Mouse (Mus musculus) ZHBTc4 (cell line): ENCODE results near the gene Pnkp.
A peak's percentile ranks its signal among the peaks of the same experiment; 100 is the strongest.

Source experiments
- DNase-seq: peaks from one replicate; pipeline ENCODE4 v3.0.0-alpha.2; 2011; ENCODE audit warnings: low read depth, low spot score

Gene Pnkp

DNA sequence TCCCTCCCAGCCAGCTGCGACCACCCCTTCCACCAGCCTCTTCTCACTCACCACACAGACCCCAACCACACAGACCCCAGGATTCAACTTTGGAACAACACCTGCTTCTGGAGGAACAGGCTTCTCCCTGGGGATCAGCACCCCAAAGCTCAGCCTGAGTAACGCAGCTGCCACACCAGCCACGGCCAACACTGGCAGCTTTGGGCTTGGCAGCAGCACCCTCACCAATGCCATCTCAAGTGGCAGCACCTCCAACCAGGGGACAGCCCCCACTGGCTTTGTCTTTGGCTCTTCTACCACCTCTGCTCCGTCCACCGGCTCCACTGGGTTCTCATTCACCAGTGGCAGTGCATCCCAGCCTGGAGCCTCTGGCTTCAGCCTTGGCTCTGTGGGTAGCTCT lies 28.2 kb upstream of the Pnkp start:
- DNase-seq = no peak

DNA sequence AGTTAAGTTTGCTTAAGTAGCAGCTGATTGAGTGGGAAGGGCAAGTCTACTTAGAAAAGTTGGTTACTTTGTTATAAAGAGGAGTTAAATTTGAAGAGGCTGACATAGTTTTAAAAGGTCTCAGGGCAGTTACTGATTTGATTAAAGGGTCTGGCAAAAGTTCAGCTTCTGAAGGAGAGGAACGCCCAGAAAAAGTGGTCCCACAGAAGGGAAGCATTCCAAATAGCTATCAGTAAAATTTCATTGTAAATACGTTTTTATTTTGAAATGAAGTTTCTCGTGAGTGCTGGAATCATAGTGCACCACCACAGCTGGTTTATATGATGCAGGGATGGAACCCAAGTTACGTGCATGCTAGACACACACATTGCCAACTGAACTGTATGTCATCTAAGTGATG lies 24.2 kb upstream of the Pnkp start:
- DNase-seq = no peak

DNA sequence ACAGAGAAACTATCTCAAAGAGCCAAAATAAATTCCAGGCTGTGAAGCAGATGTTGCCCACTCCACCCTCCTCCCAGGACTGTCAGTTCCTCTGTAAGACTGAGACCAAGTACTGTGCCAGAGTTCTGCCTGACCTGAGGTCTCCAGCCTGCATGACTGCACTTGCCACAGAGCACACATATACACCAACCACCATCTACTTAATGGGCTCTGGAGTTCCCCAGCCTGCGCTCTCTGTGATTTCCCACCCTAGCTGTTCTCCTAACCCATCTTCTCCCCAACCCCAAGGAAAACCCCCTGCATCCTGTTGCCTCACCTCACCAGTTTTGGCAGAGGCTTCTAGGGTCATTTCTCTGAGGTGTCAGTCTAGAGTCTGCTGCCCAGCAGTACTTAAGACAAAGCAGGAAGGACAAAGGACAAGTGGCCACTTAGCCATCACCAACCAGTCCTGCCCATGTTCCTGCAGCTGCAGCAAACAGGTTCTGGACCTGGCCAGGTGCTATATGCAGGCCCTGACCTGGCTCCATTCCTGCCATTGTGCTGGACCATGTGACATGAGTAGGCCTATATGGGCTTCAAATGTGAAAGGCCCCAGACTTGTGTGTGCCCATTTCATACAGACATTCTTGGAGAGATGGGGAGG lies 21.4 kb upstream of the Pnkp start:
- DNase-seq = no peak

DNA sequence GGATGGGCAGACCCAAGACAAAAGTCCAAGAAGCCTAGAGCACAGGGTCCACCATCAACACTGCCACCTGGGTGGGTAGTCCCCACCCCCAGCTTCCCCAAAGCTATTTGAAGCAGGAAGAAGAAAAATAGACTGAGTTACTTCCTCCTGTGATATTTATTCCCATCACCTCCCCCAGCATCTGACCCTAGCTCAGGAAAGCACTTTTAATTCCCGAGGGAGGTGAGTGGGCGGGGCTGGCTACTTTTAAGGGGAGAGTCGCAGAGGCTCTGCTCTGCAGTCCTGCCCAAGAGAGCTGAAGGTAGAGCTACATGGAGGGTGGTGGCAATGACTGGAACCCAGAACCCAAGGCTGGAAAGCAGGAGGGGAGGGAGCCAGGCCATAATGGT lies 20.9 kb upstream of the Pnkp start:
- DNase-seq = no peak

DNA sequence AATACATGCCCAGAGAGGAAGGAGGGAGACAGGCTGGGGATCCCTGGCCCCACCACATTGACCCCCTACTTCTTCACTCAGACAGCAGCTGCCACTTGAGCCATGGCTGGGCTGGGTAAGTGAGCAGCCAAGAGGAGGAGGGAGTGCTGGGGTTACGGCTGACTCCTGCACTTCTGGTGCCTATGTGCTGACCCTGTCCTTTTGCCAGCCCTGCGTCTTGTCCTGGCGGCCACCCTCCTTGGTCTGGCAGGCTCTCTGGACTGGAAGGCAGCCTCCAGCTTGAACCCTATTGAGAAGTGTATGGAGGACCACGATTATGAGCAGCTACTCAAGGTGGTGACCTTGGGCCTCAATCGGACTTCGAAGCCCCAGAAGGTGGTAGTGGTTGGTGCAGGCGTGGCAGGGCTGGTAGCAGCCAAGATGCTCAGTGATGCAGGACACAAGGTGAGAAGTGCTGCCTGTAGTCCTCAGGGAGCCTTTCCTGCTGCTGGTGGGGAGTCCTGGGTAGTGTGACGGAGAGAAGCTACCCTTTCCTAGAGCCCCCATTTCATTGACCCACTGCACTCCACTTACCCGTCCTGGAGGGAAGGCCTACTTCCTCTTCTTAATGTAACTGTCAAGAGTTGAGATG lies 20.4 kb upstream of the Pnkp start:
- DNase-seq = no peak

DNA sequence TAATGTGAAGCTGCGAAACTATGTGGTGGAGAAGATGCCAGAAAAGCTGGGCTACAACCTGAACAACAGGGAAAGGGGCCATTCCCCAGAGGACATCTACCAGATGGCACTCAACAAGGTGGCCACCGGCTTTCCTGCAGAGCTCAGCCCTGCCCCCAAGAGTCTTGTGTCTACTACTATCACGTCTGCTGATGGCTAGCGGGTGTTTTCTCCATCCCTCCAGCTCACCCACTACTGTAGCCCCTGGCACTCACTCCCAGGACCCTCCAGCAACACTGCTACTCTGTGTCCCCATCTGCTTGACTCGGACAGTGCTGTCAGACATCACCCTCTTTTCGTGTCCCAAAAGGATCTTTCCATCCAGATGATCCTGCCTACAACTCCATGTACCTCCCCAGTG lies 18.9 kb upstream of the Pnkp start:
- no peak for DNase-seq

DNA sequence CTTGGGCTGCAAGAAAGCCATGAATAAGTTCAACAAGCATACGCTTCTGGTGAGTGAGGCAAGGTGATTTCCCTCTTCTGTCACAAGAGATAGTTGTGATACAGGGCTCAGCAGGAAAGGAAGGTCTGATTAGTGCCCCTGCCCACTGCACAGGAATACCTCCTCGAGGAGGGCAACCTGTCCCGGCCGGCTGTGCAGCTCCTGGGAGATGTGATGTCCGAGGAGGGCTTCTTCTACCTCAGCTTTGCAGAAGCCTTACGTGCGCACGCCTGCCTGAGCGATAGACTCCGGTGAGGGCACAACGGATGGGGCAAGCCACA lies 17.8 kb upstream of the Pnkp start:
- no peak for DNase-seq

DNA sequence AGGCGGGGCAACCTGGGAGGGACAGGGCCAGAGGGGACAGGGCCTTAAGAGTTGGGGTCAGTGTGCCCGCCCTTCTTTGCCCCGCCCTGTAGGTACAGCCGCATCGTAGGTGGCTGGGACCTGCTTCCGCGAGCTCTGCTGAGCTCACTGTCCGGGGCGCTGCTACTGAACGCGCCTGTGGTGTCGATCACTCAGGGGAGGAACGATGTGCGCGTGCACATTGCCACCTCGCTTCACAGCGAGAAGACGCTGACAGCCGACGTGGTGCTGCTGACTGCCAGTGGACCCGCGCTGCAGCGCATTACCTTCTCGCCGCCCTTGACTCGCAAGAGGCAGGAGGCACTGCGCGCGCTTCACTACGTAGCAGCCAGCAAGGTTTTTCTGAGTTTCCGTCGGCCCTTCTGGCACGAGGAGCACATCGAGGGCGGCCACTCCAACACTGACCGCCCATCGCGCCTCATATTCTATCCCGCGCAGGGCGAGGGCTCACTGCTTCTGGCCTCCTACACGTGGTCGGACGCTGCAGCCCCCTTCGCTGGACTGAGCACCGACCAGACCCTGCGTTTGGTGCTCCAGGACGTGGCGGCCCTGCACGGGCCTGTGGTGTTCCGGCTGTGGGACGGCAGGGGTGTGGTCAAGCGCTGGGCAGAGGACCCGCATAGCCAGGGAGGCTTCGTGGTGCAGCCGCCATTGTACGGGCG lies 17.3 kb upstream of the Pnkp start:
- peak; percentile 69 for DNase-seq

DNA sequence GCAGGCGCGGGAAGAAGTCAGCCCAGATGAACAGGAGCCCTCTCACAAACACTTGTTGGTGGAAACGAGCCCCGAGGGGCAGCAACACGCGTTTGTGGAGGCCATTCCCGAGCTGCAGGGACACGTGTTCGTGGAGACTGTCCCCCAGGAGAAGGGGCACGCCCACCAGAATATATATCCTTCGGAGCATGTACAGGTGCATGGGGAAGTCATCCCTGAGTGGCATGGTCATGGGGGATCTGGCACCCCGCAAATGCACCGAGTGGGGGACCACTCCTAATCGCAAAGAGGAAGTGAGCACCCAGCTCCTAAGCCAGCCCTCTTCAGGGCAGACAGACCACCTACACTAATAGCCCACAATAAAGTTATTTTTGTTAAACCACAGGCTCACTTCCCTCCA lies 16.5 kb upstream of the Pnkp start:
- no peak for DNase-seq

DNA sequence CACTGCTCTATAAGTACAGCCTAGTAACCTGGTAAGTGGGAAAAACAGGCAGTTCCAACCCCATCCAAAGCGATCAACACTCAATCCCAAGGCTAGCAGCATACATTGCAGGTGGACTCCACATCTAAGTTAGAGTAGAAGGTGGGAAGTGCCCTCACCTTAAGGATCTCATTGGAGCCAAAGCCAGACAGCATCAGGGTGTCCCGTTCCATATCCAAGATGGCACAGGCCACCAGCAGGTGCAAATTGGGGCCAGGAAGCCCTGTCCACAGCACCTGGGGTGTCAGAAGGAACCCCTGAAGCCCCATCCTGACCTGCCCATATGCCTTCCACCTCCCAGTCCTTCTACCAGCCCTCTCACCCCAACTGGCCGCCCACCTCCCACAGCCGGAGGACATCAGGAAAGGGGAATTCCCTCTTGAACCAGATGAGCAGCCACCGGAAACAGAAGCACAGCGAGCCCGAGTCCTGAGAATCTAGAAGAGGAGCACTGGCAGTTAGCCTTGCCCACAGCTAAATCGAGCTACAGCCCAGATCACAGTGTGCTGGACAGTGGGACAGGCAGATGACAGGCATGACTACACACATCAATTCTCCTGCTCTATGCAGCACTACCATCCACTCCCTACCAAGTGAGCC lies 15.0 kb upstream of the Pnkp start:
- DNase-seq = no peak

DNA sequence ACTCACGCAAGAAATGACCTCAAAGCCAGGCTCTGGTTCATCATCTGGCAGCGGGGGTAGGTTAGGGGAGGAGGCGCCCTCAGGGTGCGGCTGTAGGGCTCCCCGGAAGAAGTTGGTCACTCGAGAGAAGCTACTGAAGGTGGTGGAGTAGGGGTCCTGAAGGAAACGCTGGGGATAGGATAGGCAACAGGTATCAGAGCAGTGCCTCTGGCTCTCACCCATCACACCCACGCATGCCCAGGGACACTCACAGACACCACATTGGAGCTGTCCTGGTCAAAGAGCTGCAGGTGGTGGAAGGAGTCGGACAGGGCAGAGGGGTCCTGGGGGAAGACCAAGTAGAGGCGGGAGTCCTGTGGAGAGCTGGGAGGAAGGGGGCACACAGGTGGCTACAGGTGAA lies 11.9 kb upstream of the Pnkp start:
- DNase-seq = no peak

DNA sequence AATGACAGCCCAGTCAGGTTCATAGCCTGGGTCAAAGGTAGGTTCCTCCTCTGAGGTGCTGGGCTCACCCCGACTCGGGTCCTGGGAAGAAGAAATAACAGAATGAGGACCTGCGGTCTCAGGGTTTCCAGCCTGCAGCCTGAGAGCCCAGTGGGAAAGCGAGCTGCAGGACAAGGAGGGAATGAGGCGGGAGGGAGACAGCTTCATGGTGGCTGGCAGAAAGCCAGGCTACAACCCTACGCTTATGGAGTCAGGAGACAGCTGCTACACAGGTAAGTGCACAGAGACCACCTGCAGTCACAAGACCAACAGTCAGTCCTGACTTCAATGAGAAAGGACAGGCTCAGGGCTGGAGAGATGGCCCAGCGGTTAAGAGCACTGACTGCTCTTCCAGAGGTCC lies 10.1 kb upstream of the Pnkp start:
- no peak for DNase-seq

DNA sequence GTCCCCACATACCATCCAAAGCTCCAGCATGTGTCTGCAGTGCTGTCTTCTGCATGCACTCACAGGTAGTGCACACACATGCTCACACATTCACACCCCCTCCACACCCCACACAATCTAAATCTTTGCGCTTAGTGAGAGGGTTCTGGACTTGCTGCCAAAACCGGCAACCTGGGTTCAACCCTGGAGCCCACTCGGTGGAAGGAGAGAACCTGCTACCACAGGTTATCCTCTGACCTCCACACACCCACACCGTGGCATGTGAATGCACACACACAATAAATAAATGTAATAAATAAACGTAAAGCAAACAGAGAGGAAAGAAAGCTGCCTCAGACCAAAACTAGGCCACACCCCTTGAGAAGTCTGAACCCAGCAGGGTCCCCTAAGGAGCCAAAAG lies 9.2 kb upstream of the Pnkp start:
- no peak for DNase-seq

DNA sequence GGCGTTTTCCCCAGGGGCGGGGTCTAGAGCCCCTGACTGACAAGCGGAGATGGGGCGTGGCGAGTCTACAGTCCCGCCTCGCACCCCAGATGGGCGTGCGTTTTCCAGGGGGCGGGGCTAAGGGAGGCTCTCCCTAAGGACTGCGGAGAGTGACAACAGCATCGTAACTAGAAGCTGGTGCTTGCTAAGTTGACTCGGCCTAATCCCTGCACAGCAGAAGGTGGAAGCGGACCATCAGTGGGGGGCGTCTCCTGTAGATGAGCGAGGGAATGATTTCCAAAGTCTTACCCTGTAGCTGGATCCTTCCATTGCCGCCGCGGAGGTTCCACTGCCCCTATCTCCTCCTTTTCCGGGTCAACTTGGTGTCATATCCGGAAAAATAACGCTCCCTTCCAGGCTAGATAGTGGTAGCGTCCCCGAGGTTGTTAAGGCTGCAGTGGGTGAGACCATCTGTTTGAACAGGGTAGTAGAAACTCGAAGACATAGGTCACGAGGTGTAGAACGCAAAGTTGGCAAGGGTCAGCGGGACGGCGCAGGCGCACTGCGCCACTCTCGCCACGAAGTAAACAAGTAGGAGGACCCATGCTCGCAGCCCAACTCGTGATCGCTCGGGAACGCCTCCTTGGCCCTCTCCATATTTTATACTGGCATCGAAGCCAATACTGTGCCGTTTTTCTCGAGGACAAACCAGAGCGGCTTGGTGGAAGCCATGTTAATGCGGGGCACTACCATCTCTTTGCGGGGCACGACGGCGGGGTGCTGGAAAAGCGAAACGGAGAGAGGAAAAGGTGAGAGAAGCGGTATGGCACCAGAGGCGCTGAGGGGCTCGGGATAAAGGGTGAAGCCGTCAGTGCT lies 8.2 kb upstream of the Pnkp start, which contains the start of the genes Akt1s1 and Tbc1d17:
Akt1s1 (plus strand) TSS at position 431 of the 855 bp plus-strand sequence.
Tbc1d17 (minus strand) TSS at position 519 of the 855 bp plus-strand sequence.
- peak; percentile 100 for DNase-seq

DNA sequence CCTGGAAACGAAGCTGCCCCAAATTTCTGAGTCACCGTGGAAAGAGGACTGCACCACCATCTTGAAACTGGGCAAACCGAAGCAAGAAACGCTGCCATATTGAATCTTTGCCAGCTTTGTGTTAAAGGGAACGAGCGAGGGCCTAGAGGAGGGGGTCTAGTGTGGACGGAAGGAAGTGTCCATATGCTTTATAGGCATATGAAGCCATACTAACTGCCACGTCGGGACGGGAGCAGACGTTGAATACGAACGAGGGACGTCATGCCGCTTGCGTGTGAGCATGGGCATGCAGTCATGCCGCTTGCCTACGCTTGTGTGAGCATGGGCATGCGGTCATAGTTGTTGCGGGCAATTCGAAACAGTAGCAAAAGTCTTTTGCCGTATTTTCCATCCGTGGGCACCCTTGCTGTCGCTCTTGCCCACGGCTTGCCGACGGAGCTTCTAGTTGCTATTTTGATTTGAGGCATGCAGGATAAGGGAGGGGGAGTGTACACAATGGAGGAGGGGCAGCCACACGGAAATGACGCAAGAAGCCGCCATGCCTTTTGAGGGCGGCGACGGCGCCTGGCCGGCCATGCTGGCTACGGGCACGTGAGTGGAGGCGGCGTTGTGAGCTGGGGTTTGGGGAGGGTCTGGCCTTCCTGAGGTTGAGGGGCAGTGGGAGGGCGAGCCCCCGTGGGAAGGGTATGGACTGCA lies 7.4 kb upstream of the Pnkp start:
- DNase-seq = peak; percentile 96

DNA sequence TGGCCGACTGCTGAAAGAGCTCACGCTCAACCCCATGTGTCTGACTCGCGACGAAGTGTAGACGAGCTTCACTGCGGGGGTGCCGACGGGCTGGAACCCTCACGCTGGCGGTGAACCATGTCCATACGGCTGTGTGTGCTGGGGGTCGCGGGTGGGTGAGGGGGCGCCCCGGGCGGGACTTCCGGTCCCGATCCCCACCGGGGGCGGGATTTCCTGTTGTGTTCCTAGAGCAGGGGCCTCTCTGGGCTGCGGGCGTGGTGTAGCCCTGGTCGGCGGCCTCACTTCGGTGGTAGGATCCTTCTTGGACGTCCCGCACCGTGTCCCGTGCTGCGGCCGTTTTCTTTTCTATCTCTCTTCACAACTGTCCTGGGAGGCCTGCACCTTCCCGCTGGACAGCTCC lies 6.8 kb upstream of the Pnkp start:
- peak; percentile 83 for DNase-seq

DNA sequence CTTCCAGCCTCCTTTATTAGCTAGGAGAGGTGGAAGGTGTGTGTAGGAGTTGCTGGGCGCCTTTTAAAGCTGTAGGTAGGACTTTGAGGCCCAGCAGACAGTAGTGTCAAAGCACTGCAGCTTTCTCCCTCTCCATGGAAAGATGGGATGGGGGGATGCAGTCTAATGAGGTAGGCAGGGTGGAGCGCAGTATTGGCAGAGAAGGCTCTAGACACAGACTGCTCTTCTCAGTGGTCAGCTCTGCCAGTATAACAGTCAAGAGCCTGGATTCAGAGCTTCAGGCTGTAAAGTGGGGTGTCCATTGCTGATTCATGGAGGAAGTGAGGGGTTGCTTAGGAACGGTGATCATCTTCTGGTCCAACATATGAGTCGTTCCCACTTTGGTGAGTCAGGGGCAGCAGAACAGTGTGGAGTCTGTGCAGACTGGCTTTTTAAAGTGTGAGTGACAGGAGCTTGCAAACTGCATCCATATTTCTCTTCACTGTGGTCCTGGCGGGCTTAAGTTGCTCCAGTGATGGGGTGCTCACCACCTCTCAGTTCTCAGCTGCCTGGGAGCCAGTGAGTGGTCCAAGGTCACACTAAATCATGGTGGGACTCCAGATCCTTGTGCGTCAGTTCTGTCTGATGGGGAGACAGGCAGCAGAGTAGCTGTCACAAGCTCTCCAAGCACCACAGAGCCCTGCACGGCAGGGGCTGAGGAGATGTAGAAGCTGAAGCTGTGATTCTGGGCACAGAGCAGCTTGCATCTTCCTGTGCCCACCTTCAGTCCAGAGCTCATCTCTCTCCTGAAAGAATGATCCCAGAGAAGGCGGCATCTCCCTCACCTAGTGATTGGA lies 5.9 kb upstream of the Pnkp start:
- no peak for DNase-seq

DNA sequence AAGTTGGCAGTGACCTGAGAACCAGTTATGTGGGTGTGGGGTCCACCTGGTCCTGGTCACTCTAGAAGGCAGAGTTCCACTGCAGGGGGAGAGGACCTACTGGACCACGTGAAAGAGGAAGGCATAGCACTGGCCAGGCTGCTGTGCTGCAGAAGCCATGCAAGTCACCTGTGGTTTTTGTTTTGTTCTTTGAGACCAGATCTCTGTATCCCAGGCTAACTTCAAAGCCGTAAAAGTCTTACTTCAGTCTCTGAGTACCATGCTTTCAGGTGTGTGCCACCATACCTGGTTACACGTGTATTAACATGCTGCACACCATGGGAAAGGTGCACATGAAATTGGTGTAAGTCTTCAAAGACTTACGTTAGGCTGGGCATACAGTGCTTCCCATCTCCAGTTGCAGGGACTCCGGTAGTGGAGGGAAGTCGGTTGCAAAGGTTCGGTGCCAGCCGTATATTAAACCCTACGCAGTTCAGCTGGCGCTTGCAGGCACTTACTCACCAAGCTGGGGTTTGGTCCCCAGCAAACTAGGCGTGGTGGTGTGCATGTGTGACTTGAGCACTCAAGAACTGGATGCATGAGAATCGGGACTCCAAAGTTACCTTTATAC lies 5.2 kb upstream of the Pnkp start:
- no peak for DNase-seq

DNA sequence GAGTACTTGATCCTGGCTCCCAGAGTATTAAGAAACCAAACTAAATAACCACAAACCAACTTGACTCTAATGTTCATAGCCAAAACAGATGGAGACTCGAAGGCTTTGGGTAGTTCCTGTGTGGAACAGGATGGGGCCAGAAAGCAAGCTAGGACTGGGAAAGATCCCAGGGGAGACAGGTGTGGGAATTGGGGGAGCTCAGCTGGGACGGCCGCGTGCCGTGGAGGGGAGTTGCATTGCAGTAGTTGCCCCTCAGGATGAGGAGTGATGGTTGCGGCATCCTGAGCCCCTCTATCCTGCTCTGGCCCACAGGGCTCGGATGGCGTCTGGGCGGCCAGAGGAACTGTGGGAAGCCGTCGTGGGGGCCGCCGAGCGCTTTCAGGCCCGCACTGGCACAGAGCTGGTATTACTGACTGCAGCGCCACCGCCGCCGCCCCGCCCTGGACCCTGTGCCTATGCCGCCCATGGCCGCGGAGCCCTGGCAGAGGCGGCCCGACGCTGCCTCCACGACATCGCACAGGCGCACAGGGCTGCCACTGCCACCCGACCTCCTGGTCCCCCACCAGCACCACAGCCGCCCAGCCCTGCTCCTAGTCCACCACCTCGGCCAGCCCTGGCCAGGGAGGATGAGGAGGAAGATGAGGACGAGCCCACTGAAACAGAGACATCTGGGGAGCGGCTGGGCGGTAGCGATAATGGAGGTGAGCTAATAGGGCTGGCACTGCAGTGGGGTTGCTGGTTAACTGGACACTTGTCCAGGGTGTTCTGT lies 4.5 kb upstream of the Pnkp start:
- DNase-seq = no peak
